Mouse (Mus musculus): ENCODE data around the gene Cldn7.
A peak's percentile ranks its signal among the peaks of the same experiment; 100 is the strongest.
"Not testable (repeated sequence)": the region's sequence is repeated elsewhere in the genome, so short reads cannot be mapped to it uniquely, and the experiment has no call there.

Cldn7 gene

GRCm38 (mm10) chr11:69934681-69935080 lies 29.9 kb upstream of the Cldn7 start:
- DNase-seq, result no peak

GRCm38 (mm10) chr11:69935137-69935879 lies 29.3 kb upstream of the Cldn7 start, which contains the start of gene Ybx2:
Gene Ybx2 (plus strand): TSS chr11:69935796.
- DNase-seq, result peak; percentile 86

- DNase-seq, result no peak
These were observed 28.4 kb upstream of the Cldn7 start for GRCm38 (mm10) chr11:69936156-69936555.

GRCm38 (mm10) chr11:69936714-69937347 lies 27.7 kb upstream of the Cldn7 start:
- no peak for DNase-seq

GRCm38 (mm10) chr11:69937385-69937784 lies 27.2 kb upstream of the Cldn7 start:
- DNase-seq, result no peak

GRCm38 (mm10) chr11:69937834-69938233 lies 26.7 kb upstream of the Cldn7 start:
- no peak for DNase-seq

- DNase-seq, result no peak
These were observed 26.1 kb upstream of the Cldn7 start for GRCm38 (mm10) chr11:69938401-69938979.

- no peak for DNase-seq
These were observed 25.4 kb upstream of the Cldn7 start for GRCm38 (mm10) chr11:69939181-69939580.

- DNase-seq, result no peak
These were observed 24.8 kb upstream of the Cldn7 start for GRCm38 (mm10) chr11:69939731-69940130.

GRCm38 (mm10) chr11:69940962-69941361 lies 23.6 kb upstream of the Cldn7 start:
- DNase-seq, result no peak

- DNase-seq, result no peak
These were observed 19.4 kb upstream of the Cldn7 start for GRCm38 (mm10) chr11:69945216-69945615.

- DNase-seq, result no peak
These were observed 18.3 kb upstream of the Cldn7 start for GRCm38 (mm10) chr11:69945997-69946891.

- DNase-seq, result no peak
These were observed 17.1 kb upstream of the Cldn7 start for GRCm38 (mm10) chr11:69947337-69948065.

- DNase-seq, result peak; percentile 93
These were observed 16.4 kb upstream of the Cldn7 start, which contains the start of gene Slc2a4 for GRCm38 (mm10) chr11:69948066-69948762. Gene Slc2a4 (minus strand): TSS chr11:69948188.

GRCm38 (mm10) chr11:69948763-69949150 lies 15.8 kb upstream of the Cldn7 start:
- peak; percentile 92 for DNase-seq

GRCm38 (mm10) chr11:69950807-69951459 lies 13.6 kb upstream of the Cldn7 start:
- no peak for DNase-seq

GRCm38 (mm10) chr11:69952274-69952673 lies 12.3 kb upstream of the Cldn7 start:
- DNase-seq, result no peak

- no peak for DNase-seq
These were observed 11.2 kb upstream of the Cldn7 start for GRCm38 (mm10) chr11:69953267-69953915.

GRCm38 (mm10) chr11:69955618-69956017 lies 9.0 kb upstream of the Cldn7 start:
- not testable (repeated sequence) for DNase-seq

GRCm38 (mm10) chr11:69956218-69956617 lies 8.4 kb upstream of the Cldn7 start:
- DNase-seq, result no peak
